Mouse (Mus musculus): ENCODE results near the gene Rnf26. TPM values are rescaled to one million over a fixed set of nuclear protein-coding genes. Genes with fewer than 3 reads are reported as not detected.

Rnf26 gene
- total and polyA plus RNA-seq, 3 experiments: 6.5 to 7.3 (median 6.7) TPM

- no peak for TF ChIP-seq CTCF (IDR thresholded peaks at IDR 0.05)
- peak; percentile 77 for TF ChIP-seq POLR2A (IDR thresholded peaks at IDR 0.05; ENCODE audit: insufficient read depth, low read depth, low read length)
- peak; percentile 34; the same call in 1 of the 2 replicates for TF ChIP-seq EP300 (IDR thresholded peaks at IDR 0.05; ENCODE audit: insufficient read depth, low read depth, low read length)
- peak; percentile 75 to 85 for DNase-seq
- 59% methylated on average over 15 of the region's 15 CpGs for whole genome bisulfite sequencing
- H3K27me3 ChIP-seq (ENCODE audit: control insufficient read depth, insufficient read depth, low read length): no peaks in the 10 kb centered on the region
- peak overlapping the region; percentile 97 for H3K9ac ChIP-seq (ENCODE audit: low read depth, low read length)
- H3K27ac ChIP-seq: peak overlapping the region; percentile 90
- no peaks in the 10 kb centered on the region for H3K79me2 ChIP-seq (replicated peaks; ENCODE audit: control insufficient read depth, insufficient read depth, low read length)
- H3K36me3 ChIP-seq (ENCODE audit: control insufficient read depth, insufficient read depth, low read length): peaks cover 7% of the 10 kb centered on the region
- H3K4me3 ChIP-seq: peak overlapping the region; percentile 62
- peaks cover 5% of the 10 kb centered on the region for H3K4me1 ChIP-seq (ENCODE audit: control insufficient read depth, insufficient read depth, low read length)
- intact Hi-C loops (cut with DNase I): loop anchor here (2.0 to 10.0 kb wide), 2 partner anchors 23 to 399 kb away; partner anchors contain the start of gene Bcl9l
Measured at GRCm38 (mm10) chr9:44085741-44086665, 27.3 kb downstream of the Rnf26 start.

DNA sequence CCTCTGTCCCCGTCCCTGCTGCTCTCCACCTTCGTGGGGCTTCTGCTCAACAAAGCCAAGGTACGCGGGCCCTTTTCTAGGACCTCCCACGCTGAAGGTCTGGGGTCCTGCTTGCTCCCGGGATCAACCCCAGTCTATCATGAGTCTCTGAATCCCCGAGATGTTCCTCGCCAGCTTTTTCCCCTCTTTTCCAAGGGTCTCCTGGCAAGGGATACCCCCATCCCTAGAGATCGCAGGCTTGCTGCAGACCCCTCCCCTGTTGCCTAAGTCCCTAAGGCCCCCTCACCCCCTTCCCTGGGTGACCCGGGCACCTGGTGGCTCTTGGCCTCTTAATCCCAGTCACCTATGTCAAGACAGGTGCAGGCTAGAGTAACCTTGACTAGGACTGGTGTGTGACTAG is 28.0 kb downstream of the Rnf26 start:
- Histone ChIP-seq H3K4me3 (peak overlapping the region; percentile 62), H3K9ac (ENCODE audit: low read depth, low read length) (peak overlapping the region; percentile 97), H3K36me3 (ENCODE audit: control insufficient read depth, insufficient read depth, low read length) (peaks cover 7% of the 10 kb centered on the region), H3K27me3 (ENCODE audit: control insufficient read depth, insufficient read depth, low read length) (no peaks in the 10 kb centered on the region), H3K4me1 (ENCODE audit: control insufficient read depth, insufficient read depth, low read length) (peaks cover 5% of the 10 kb centered on the region), H3K27ac (peak overlapping the region; percentile 90), H3K79me2 (replicated peaks; ENCODE audit: control insufficient read depth, insufficient read depth, low read length) (no peaks in the 10 kb centered on the region)
- 10% methylated on average over 10 of the region's 10 CpGs for WGBS
- intact Hi-C loops (cut with DNase I): loop anchor here (2.0 to 10.0 kb wide), 2 partner anchors 24 to 400 kb away; partner anchors contain the start of gene Bcl9l
- no peak for TF ChIP-seq EP300 (IDR thresholded peaks at IDR 0.05; ENCODE audit: insufficient read depth, low read depth, low read length)
- TF ChIP-seq CTCF (IDR thresholded peaks at IDR 0.05): no peak
- TF ChIP-seq POLR2A (IDR thresholded peaks at IDR 0.05; ENCODE audit: insufficient read depth, low read depth, low read length): no peak
- no peak for DNase-seq

DNA sequence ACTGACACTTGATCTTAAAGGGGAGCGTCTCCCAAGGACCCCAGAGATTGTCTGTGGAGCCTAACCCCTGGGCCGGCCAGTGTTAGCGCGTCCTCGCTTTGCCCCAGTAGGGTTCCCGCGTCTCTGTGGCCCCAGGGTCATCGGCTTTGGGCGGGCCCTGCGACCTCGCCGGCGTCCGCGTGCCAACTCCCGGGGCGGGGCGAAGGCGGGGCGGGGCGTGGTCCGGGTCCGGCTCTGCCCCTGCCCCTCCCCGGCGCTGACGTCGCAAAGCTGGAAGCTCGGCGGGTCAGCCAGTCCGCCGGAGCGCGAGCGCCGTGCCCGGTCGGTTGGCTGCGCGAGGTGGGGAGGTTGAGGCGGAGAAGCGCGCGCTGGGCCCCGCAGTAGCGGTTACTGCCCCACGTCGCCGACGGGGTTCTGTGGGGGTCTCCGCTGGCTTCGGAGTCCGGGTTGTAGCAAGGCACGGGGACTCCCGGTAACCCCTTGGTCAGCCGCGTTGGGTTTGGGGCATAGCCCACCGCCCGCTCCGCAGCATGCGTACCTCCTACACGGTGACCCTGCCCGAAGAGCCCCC is 28.6 kb downstream of the Rnf26 start:
- TF ChIP-seq POLR2A (IDR thresholded peaks at IDR 0.05; ENCODE audit: insufficient read depth, low read depth, low read length): peak; percentile 85
- 0 out of 2 replicates have a peak, but pooled peaks have one; percentile 5 for TF ChIP-seq EP300 (IDR thresholded peaks at IDR 0.05; ENCODE audit: insufficient read depth, low read depth, low read length)
- TF ChIP-seq CTCF (IDR thresholded peaks at IDR 0.05): peak; percentile 7; the same call in 1 of the 2 replicates
- peaks cover 5% of the 10 kb centered on the region for H3K36me3 ChIP-seq (ENCODE audit: control insufficient read depth, insufficient read depth, low read length)
- H3K79me2 ChIP-seq (replicated peaks; ENCODE audit: control insufficient read depth, insufficient read depth, low read length): no peaks in the 10 kb centered on the region
- peak overlapping the region; percentile 62 for H3K4me3 ChIP-seq
- peak overlapping the region; percentile 90 for H3K27ac ChIP-seq
- no peaks in the 10 kb centered on the region for H3K27me3 ChIP-seq (ENCODE audit: control insufficient read depth, insufficient read depth, low read length)
- DNase-seq: peak; percentile 96 to 98
- intact Hi-C loops (cut with DNase I): loop anchor here (2.0 to 10.0 kb wide), 2 partner anchors 24 to 400 kb away; partner anchors contain the start of gene Bcl9l
- H3K9ac ChIP-seq (ENCODE audit: low read depth, low read length): peak overlapping the region; percentile 97
- under 1% methylated on average over 62 of the region's 62 CpGs for WGBS
- H3K4me1 ChIP-seq (ENCODE audit: control insufficient read depth, insufficient read depth, low read length): peaks cover 8% of the 10 kb centered on the region

DNA sequence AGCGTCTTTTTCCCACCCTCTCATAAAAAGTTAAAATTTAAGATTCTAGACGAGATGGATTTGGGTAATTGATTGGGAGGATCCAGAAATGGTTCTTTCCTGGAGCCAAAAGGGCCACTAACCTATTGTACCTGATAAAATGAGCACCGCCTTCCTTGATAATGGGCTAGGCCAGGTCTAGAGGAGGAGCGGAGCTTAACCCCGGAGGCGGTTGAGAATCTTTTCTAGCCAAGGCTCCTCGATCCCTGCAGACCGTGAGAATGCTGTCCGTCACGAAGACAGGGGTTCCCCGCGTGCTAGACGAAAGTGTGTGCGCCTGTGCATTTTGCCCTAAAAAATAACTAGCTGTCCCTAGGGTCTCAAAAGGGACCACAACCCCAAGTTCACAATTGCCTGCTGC is 29.1 kb downstream of the Rnf26 start:
- no peaks in the 10 kb centered on the region for H3K27me3 ChIP-seq (ENCODE audit: control insufficient read depth, insufficient read depth, low read length)
- intact Hi-C loops (cut with DNase I): loop anchor here (2.0 to 10.0 kb wide), 2 partner anchors 25 to 401 kb away; partner anchors contain the start of gene Bcl9l
- no peak for TF ChIP-seq POLR2A (IDR thresholded peaks at IDR 0.05; ENCODE audit: insufficient read depth, low read depth, low read length)
- no peak for TF ChIP-seq EP300 (IDR thresholded peaks at IDR 0.05; ENCODE audit: insufficient read depth, low read depth, low read length)
- TF ChIP-seq CTCF (IDR thresholded peaks at IDR 0.05): no peak
- no peak for DNase-seq
- 4% methylated on average over 14 of the region's 14 CpGs for WGBS
- peak overlapping the region; percentile 90 for H3K27ac ChIP-seq
- H3K79me2 ChIP-seq (replicated peaks; ENCODE audit: control insufficient read depth, insufficient read depth, low read length): no peaks in the 10 kb centered on the region
- H3K4me3 ChIP-seq: peak overlapping the region; percentile 62
- H3K9ac ChIP-seq (ENCODE audit: low read depth, low read length): peak overlapping the region; percentile 61
- peaks cover 3% of the 10 kb centered on the region for H3K36me3 ChIP-seq (ENCODE audit: control insufficient read depth, insufficient read depth, low read length)
- peaks cover 12% of the 10 kb centered on the region for H3K4me1 ChIP-seq (ENCODE audit: control insufficient read depth, insufficient read depth, low read length)

DNA sequence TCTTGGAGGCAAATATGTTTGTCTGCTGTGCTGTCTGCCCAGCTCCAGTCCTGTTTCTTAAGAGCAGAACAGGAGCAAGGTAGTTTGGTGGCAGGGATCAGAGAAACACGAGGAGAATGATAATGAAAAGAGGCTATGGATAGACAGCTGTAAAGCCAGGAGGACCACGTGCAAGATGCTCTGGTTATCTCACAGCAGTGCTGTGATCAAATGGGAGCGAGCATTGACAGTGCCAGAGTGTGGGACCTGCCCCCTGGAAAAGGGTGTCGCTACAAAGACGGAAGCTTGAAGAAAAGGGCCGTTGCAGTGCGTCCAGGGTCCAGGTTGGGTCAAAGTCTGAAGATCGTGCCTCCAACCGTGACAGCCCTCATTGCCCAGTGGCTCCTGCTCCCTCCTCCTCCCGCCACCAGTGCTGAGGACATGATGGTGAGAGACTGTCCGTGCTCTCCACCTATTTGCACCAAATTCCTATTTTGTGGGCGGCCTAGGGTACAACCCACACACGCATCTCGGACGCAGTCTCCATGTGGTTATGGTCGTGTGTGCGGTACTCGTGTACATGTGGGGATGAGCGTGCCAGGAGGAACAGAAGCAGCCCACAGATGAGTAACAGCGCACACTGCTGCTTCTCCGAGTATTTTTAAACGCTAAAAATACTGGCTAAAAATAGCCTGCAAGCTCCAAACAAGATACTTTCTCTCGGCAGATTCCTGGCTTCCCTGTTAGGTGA is 29.8 kb downstream of the Rnf26 start:
- H3K27ac ChIP-seq: peak overlapping the region; percentile 90
- peak; percentile 40; the same call in 1 of the 2 replicates for TF ChIP-seq EP300 (IDR thresholded peaks at IDR 0.05; ENCODE audit: insufficient read depth, low read depth, low read length)
- no peak for TF ChIP-seq CTCF (IDR thresholded peaks at IDR 0.05)
- peak; percentile 53; the same call in 1 of the 2 replicates for TF ChIP-seq POLR2A (IDR thresholded peaks at IDR 0.05; ENCODE audit: insufficient read depth, low read depth, low read length)
- peak in 1 of 2 experiments; percentile 52 for DNase-seq
- no peaks in the 10 kb centered on the region for H3K27me3 ChIP-seq (ENCODE audit: control insufficient read depth, insufficient read depth, low read length)
- peaks cover 13% of the 10 kb centered on the region for H3K4me1 ChIP-seq (ENCODE audit: control insufficient read depth, insufficient read depth, low read length)
- peak overlapping the region; percentile 62 for H3K4me3 ChIP-seq
- intact Hi-C loops (cut with DNase I): loop anchor here (2.0 to 10.0 kb wide), 2 partner anchors 25 to 401 kb away; partner anchors contain the start of gene Bcl9l
- no peaks in the 10 kb centered on the region for H3K79me2 ChIP-seq (replicated peaks; ENCODE audit: control insufficient read depth, insufficient read depth, low read length)
- peaks cover 1% of the 10 kb centered on the region for H3K36me3 ChIP-seq (ENCODE audit: control insufficient read depth, insufficient read depth, low read length)
- WGBS: 16% methylated on average over 23 of the region's 23 CpGs
- peak overlapping the region; percentile 18 for H3K9ac ChIP-seq (ENCODE audit: low read depth, low read length)
